Mouse (Mus musculus) WW6 (cell line): ENCODE measurements around the gene 1700014D04Rik.
A peak's percentile ranks its signal among the peaks of the same experiment; 100 is the strongest.
"Not testable (repeated sequence)": the region's sequence is repeated elsewhere in the genome, so short reads cannot be mapped to it uniquely, and the experiment has no call there.

Source experiments
- DNase-seq: peaks from one replicate; pipeline ENCODE4 v3.0.0-alpha.2; 2013; ENCODE audit warnings: low read depth, low spot score

1700014D04Rik gene

GRCm38 (mm10) chr13:59746711-59747110 lies at the start of gene 1700014D04Rik:
Gene 1700014D04Rik (minus strand): TSS chr13:59746752.
- DNase-seq, result no peak

DNA sequence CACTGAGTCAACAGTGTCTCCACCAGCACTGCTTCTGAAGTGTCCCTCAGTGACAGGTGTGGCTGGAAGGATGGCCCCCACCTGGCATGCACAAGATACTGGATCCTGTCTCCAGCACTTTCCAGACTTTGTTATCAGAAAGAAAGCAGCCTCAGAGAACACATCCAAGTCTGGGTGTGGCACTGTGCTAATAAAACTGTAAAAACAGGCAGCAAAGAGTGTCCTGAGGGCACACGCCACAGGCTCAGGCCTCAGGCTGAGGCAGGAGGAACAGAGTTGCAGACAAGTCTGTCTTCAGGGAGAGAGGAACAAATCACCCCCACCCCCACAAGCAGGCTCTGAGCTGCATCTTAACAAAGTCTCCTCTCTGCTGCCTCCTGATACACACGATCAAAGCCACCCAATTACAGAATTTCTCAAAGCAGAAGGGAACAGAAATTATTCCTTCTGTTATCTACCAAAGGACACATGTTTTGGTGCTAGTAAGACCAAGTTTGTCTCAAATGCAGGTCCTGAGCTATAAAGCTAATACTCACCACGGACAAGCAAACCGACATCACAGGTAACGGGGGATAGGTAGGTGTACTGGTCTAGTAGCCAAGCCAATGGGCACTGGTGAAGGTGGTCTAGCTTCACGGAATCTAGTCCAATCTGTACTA lies 49.4 kb upstream of the 1700014D04Rik start:
- DNase-seq, result no peak

GRCm38 (mm10) chr13:59794786-59795185 lies 48.2 kb upstream of the 1700014D04Rik start:
- DNase-seq, result no peak

DNA sequence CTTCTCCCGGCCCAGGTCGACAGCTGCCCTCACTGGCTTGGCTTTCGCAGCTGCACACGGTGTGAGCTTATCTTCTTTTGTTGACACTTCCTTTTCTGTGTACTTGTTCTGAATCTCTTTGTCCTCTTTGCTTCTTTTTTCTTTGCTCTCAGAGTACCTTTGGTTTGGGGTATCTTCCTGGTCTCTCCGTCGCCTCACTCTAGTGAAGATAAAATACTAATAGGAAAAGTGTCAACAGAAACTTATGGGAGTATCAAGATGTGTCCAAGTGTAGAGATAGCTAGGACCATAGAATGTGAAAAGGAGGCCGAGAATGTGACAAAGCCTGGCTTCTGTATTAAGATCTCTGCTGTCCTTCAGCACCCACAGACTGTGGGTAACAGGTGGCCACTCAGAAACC lies 35.6 kb upstream of the 1700014D04Rik start, which contains the start of gene Gm49354:
Gene Gm49354 (minus strand): TSS at position 101 of the 400 bp plus-strand sequence.
- no peak for DNase-seq

DNA sequence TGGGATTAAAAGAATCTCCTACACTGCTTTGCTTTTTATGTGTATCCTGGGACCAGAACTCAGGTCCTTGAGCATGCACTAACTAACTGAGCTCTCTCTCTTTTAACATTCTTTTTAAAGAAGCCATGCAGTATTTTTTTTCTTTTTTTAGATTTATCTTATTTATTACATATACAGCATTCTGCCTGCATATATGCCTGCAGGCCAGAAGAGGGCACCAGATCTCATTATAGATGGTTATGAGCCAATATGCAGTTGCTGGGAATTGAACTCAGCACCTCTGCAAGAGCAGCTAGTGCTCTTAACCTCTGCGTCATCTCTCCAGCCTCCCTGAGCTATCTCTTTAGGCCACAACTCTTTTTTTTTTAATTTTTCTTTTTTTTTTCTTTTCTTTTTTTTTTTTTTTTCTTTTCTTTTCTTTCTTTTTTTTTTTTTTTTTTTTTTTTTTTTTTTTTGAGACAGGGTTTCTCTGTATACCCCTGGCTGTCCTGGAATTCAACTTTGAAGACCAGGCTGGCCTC lies 33.3 kb upstream of the 1700014D04Rik start:
- not testable (repeated sequence) for DNase-seq

DNA sequence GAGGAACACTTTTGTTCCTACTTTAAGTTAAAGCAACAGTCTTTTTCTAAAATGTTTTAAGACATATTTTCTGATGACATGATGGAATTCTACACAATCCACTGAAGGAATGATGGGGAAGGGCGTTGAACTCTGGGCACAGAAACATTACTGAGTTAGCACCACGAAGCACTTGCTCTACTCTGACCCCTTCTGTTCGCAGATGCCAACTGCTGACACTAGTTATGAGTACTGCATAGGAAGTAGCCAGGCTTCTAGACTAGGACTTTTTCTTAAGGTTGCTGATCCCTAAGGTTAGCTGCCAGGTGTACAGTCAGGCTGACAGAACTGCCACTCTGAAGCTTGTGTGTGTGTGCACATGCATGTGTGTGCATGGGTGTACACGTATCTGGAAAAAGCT lies 32.7 kb upstream of the 1700014D04Rik start:
- no peak for DNase-seq

DNA sequence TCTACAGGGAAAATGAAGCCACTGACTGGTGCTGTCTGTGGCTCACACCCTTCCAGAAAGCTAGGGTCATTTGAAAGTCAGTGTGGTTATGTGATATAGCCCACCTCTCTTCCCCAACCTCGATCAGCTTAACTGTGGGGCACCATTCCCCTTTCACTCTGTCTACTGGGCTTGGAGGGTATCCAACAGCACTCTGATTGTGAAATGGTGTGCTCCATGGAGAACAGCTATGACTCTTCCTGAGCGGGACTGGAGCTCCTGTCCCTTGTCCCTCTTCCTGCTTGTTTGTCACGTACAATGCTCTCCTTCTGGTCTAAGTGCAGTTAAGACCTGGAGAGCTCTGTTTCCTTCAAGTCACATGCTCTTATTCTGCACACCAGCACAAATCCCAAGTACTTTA lies 28.6 kb upstream of the 1700014D04Rik start:
- no peak for DNase-seq

DNA sequence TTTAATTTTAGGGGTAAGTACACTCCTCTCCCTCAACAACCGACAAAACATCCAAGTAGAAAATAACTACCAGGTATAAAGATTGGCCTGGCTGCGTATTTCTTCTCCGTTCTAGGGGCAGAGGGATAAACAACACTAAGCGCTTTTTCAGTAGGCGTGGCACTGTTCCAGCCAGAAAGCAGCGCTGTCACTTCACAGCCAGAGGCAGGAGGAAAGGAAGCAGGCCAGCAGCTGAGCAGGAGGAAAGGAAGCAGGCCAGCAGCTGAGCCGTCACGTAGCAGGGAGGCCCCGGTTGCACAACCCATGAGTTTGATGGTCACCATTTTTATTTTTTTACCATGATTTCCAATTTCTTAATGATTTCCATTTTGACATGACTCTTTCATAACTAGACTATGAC lies 24.7 kb upstream of the 1700014D04Rik start:
- DNase-seq, result no peak

- no peak for DNase-seq
Observed at GRCm38 (mm10) chr13:59770847-59771246, 24.3 kb upstream of the 1700014D04Rik start.

- peak; percentile 91 for DNase-seq
Observed at GRCm38 (mm10) chr13:59770164-59770562, 23.6 kb upstream of the 1700014D04Rik start.

- DNase-seq, result peak; percentile 91
Observed at GRCm38 (mm10) chr13:59769296-59770163, 23.0 kb upstream of the 1700014D04Rik start, which contains the start of gene Isca1. Gene Isca1 (minus strand): TSS chr13:59769810.

DNA sequence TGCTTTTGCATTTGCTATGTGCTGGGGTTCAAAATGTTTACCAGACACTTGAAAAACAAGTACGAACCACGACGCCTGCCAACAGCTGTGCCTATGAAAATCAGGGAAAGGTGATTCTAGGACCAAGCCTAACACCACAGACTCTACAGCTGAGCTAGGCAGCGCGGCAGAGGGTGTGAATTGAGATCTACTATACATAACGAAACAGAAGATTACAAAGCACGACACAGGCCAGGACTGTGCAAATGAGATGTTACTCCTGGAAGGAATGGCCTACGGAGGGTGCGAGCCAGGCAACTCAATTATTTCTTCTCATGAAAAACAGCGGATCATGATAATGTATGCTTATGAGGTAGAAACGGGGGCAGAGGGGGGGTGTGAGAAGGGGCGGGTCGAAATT lies 22.0 kb upstream of the 1700014D04Rik start:
- DNase-seq, result no peak

DNA sequence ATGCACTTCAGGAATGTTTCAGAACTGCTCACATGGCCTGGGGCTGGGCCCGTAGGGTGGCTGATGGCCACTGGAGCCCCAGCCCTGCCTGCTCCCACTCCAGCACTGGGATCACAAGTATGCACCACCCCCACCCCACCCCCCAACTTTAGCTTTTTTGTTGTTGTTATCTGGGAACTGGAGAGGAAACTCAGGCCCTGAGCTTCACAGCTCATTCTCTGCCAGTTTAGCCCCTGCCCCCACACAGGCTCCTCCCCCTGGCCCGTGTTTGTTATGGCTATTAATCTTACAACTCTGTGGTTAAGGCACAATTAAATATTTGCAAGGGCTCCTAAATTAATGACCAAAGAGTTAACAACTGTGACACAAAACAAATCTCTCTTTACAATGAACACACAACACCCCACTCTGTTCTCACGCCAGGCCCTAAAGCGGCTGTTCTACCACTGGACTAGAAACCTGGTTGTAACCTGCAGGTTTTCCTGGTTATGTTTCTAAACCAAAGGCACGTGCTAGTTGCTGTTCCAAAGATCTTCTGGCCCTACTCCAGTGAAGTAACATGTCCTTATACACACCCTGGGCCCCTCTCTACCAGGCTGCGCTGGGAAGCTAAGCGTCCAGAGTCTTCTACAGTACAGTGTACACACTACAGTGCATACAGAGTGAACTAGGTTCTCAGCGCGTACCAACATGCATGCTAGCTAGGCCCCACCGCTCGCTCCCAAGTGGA lies 20.4 kb upstream of the 1700014D04Rik start:
- no peak for DNase-seq

- no peak for DNase-seq
Observed at GRCm38 (mm10) chr13:59762791-59763190, 16.2 kb upstream of the 1700014D04Rik start.

DNA sequence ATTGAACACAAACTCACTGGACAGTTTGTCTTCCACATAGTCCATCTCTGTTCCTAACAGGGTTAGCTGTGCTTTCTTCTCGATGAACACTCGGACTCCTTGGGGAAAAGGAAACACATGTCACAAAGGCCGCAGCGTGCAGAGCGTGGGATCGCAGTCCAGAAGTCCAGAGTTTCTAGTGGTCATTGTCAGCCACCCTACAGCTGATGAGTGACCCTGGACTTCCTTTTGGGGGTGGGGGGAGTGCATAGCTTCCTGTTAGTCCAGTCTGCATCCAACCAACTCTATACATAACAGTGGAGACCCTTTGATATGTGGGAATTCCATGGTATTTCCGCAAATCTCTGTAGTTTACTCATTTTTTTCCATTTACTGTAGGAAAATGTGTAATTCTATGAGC lies 10.4 kb upstream of the 1700014D04Rik start:
- no peak for DNase-seq

- DNase-seq, result no peak
Observed at GRCm38 (mm10) chr13:59750310-59750709, 3.8 kb upstream of the 1700014D04Rik start.

GRCm38 (mm10) chr13:59746164-59746563 lies 388 bp downstream of the 1700014D04Rik start:
- DNase-seq, result no peak

- DNase-seq, result no peak
Observed at GRCm38 (mm10) chr13:59745462-59745861, 1.1 kb downstream of the 1700014D04Rik start.

DNA sequence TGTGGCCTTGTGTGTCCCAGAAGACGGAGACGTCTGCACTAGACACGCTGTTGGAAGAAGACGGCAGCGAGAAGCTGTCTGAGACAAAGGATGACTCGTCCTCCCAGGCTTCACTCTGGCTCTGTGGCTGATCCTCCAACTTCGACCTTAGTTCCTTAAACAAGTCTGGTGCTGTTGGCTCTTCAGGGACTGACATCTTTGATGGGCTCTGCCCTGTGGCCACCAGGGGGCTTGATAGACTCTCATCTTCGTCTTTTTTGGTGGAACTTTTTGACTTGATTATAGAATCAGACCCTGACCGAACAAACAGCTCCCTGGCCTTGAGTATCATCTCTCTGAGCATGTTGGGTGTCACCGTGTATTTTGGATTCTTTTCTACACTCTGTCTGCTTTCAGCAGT lies 4.9 kb downstream of the 1700014D04Rik start:
- DNase-seq, result no peak

DNA sequence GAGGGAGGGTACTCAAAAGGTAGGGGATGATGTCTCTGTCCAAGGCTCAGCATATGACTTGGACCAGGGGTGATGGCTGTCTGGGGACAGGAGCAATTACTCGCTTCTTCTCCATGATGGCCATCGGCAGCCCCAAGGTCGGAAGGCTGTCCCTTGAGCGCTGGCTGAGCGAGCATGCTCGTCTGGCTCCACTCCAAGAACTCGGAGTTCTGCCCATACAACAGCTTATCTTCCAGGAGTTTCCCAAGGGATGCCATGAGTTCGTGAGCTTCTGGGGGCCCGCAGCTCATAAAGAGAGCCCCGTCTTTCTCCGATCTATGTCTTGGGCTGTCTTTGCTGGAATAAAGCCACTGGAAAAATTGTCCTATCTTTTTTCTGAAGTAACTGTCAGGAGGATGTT lies 5.5 kb downstream of the 1700014D04Rik start:
- no peak for DNase-seq

DNA sequence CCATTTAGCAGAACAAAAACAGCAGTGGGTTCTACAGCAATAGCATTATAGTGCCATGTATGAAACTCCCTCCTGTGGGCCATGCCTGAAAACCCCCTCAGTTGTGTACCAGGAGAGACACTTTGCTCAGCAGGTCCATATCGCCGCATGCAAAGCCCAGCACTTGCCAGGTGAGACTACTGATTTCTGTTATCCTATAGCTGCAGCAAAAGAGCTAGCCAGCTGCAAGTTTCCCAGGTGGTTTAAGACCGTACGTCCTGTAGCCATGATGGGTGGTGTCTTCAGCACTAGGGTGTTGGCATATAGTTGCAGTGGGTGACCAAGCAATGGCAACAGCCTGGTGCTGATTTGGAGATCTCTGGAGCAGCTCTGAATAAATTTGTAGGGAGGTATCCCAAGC lies 7.2 kb downstream of the 1700014D04Rik start:
- DNase-seq, result no peak

- DNase-seq, result no peak
Observed at GRCm38 (mm10) chr13:59738455-59738854, 8.1 kb downstream of the 1700014D04Rik start.
